Mouse (Mus musculus): ENCODE data around the gene Map9. TPM values are rescaled to one million over a fixed set of nuclear protein-coding genes. Genes with fewer than 3 reads are reported as not detected.

Gene Map9
- polyA plus RNA-seq, 1 experiment = 37.4 TPM

DNA sequence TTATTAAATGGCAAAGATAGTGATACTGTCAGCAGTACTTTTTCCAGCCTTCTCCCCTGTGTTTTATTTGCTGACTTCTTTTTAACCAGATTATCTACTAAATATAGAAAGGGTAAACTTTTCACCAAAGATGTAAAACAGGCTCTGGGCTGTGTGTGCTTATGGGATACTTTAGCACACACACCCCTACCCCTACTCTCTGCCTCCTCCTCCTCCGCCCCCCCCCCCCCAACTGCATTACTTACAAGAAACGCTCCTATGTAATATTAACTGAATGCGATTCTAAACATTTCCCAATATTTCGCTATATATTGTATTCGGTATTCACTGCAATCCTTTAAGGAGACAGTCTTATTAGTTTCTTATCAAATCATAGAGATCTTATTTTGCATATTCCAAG is 504 bp upstream of the Map9 start:
- Histone ChIP-seq H3K27ac (ENCODE audit: insufficient read depth, low read length) (no peak overlapping the region), H3K4me1 (ENCODE audit: control insufficient read depth, insufficient read depth, low read length) (peaks cover 2% of the 10 kb centered on the region), H3K4me3 (ENCODE audit: insufficient read depth, low read length) (peak overlapping the region; percentile 31)
- TF ChIP-seq POLR2A (IDR thresholded peaks at IDR 0.05; ENCODE audit: extremely low read depth, insufficient read depth, low read length) (no peak), CTCF (IDR thresholded peaks at IDR 0.05; ENCODE audit: extremely low read depth, insufficient read depth, low read length) (no peak)

- Histone ChIP-seq H3K4me1 (ENCODE audit: control insufficient read depth, insufficient read depth, low read length) (peaks cover 2% of the 10 kb centered on the region), H3K27ac (ENCODE audit: insufficient read depth, low read length) (no peak overlapping the region), H3K4me3 (ENCODE audit: insufficient read depth, low read length) (peak overlapping the region; percentile 31; the same call in 1 of the 2 replicates)
- TF ChIP-seq POLR2A (IDR thresholded peaks at IDR 0.05; ENCODE audit: extremely low read depth, insufficient read depth, low read length) (no peak), CTCF (IDR thresholded peaks at IDR 0.05; ENCODE audit: extremely low read depth, insufficient read depth, low read length) (no peak)
Measured at GRCm38 (mm10) chr3:82359036-82359435, 1.2 kb downstream of the Map9 start.

DNA sequence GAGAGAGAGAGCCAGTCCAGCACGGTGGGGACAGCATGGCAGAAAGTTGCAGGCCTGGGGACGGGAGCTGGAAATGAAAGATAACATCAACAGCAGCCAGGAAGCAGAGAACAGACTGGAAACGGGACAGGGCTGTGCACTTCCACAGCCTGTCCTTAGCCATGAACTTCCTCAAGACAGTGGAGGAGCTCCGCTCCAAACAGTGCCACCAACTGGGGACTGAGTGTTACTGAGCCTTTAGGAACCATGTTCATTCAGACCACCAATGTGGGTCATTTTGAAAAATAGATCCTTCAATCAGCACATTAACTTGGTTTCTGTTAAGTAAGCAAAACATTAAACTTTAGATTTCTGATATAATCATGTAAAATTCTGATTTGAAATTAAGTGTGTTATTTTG is 4.6 kb downstream of the Map9 start:
- Histone ChIP-seq H3K4me3 (ENCODE audit: insufficient read depth, low read length) (no peak overlapping the region), H3K27ac (ENCODE audit: insufficient read depth, low read length) (no peak overlapping the region), H3K4me1 (ENCODE audit: control insufficient read depth, insufficient read depth, low read length) (peaks cover 6% of the 10 kb centered on the region)
- TF ChIP-seq POLR2A (IDR thresholded peaks at IDR 0.05; ENCODE audit: extremely low read depth, insufficient read depth, low read length) (no peak), CTCF (IDR thresholded peaks at IDR 0.05; ENCODE audit: extremely low read depth, insufficient read depth, low read length) (peak; percentile 53)

GRCm38 (mm10) chr3:82364505-82364904 is 6.7 kb downstream of the Map9 start:
- TF ChIP-seq CTCF (IDR thresholded peaks at IDR 0.05; ENCODE audit: extremely low read depth, insufficient read depth, low read length) (no peak), POLR2A (IDR thresholded peaks at IDR 0.05; ENCODE audit: extremely low read depth, insufficient read depth, low read length) (no peak)
- Histone ChIP-seq H3K27ac (ENCODE audit: insufficient read depth, low read length) (no peak overlapping the region), H3K4me3 (ENCODE audit: insufficient read depth, low read length) (no peak overlapping the region), H3K4me1 (ENCODE audit: control insufficient read depth, insufficient read depth, low read length) (peaks cover 7% of the 10 kb centered on the region)

DNA sequence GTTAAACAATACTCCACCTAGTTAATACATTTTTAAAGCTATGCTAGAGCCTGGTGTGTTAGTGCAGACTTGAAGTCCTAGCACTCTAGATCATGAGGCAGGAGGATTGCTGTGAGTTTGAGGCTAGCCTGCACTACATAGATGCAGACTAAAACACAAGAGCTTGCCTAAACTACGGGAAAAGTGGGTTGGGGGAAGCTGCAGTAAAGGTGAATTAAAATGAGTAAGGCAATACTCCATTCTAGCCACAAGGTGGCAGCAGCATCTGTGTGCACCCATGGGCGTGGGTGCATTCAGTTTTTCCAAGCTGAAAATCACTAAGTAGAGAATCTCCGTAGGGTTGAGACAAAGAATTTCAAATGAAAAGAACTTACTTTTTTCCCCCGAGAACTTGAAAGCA is 7.1 kb downstream of the Map9 start:
- TF ChIP-seq POLR2A (IDR thresholded peaks at IDR 0.05; ENCODE audit: extremely low read depth, insufficient read depth, low read length) = no peak
- TF ChIP-seq CTCF (IDR thresholded peaks at IDR 0.05; ENCODE audit: extremely low read depth, insufficient read depth, low read length) = peak; percentile 83
- Histone ChIP-seq H3K4me3 (ENCODE audit: insufficient read depth, low read length) (no peak overlapping the region), H3K27ac (ENCODE audit: insufficient read depth, low read length) (no peak overlapping the region), H3K4me1 (ENCODE audit: control insufficient read depth, insufficient read depth, low read length) (peaks cover 7% of the 10 kb centered on the region)

DNA sequence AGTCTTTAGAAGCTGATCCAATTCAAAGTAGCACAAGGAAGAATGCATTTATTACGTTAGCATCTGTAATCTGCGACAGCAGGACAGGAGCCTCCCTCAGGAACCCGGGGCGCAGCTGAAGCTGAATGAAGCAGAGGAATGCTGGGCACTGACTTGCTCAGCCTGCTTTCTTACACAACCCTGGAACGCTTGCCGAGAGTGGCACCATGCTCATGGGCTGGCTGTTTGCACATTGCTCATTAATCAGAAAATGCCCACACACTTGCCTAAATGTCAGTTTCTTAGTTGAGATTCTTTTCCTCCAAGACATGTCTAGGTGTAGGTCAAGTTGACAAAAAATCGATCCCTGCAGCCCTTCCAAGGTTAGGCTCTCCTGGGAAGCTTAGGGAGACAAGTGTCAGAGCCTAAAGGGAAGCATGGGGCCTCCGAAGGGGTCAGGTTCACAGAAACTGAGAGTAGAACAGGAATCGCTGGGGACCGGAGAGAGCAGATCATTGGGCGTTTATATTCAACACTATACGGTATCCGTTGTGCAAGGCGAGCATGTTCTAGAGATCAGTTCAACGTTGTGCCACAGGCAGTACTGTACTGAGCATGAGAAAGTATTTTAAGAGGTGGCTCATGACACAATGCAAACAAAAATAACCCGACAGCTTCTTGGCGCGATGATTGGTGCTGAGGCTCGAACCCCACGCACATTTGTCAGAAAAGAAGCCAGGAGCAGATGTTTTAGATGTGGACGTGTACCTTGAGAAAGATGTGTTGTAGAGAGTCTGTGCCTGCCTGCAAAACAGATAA is 11.4 kb downstream of the Map9 start:
- TF ChIP-seq CTCF (IDR thresholded peaks at IDR 0.05; ENCODE audit: extremely low read depth, insufficient read depth, low read length) (no peak), POLR2A (IDR thresholded peaks at IDR 0.05; ENCODE audit: extremely low read depth, insufficient read depth, low read length) (0 out of 2 replicates have a peak, but pooled peaks have one; percentile 8)
- no peak overlapping the region for H3K27ac ChIP-seq (ENCODE audit: insufficient read depth, low read length)

GRCm38 (mm10) chr3:82370439-82371011 is 12.7 kb downstream of the Map9 start:
- no peak overlapping the region for H3K27ac ChIP-seq (ENCODE audit: insufficient read depth, low read length)
- TF ChIP-seq POLR2A (IDR thresholded peaks at IDR 0.05; ENCODE audit: extremely low read depth, insufficient read depth, low read length) (no peak), CTCF (IDR thresholded peaks at IDR 0.05; ENCODE audit: extremely low read depth, insufficient read depth, low read length) (no peak)
- H3K4me1 ChIP-seq (ENCODE audit: control insufficient read depth, insufficient read depth, low read length) = peaks cover 7% of the 10 kb centered on the region
- H3K4me3 ChIP-seq (ENCODE audit: insufficient read depth, low read length) = no peak overlapping the region

More for the DNA sequence above, 11.4 kb downstream of the Map9 start:
- Histone ChIP-seq H3K4me3 (ENCODE audit: insufficient read depth, low read length) (no peak overlapping the region), H3K4me1 (ENCODE audit: control insufficient read depth, insufficient read depth, low read length) (peaks cover 9% of the 10 kb centered on the region)

GRCm38 (mm10) chr3:82376965-82377364 is 19.1 kb downstream of the Map9 start:
- TF ChIP-seq POLR2A (IDR thresholded peaks at IDR 0.05; ENCODE audit: extremely low read depth, insufficient read depth, low read length) (no peak), CTCF (IDR thresholded peaks at IDR 0.05; ENCODE audit: extremely low read depth, insufficient read depth, low read length) (no peak)
- Histone ChIP-seq H3K4me3 (ENCODE audit: insufficient read depth, low read length) (no peak overlapping the region), H3K27ac (ENCODE audit: insufficient read depth, low read length) (no peak overlapping the region), H3K4me1 (ENCODE audit: control insufficient read depth, insufficient read depth, low read length) (no peaks in the 10 kb centered on the region)

DNA sequence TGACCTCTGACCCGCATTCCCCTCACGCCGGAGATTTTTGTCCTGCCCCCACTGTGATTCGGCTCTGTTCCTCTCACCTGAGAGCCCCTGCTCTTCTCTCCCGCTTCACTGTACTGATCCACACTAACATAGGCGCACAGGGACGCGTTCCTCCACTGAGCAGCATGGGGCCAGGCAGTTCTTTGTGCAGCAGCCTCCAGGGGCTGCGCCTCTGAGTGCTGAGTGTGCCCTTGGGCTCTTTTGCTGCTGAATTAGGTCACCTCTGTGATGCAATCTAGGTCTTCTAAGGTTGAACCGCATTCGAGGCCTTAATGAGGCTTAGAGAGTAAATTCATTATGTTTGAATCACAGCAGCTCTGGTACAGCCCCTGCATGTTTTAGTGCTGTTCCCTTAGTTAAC is 24.5 kb downstream of the Map9 start:
- no peaks in the 10 kb centered on the region for H3K4me1 ChIP-seq (ENCODE audit: control insufficient read depth, insufficient read depth, low read length)
- TF ChIP-seq POLR2A (IDR thresholded peaks at IDR 0.05; ENCODE audit: extremely low read depth, insufficient read depth, low read length) (no peak), CTCF (IDR thresholded peaks at IDR 0.05; ENCODE audit: extremely low read depth, insufficient read depth, low read length) (no peak)
- H3K27ac ChIP-seq (ENCODE audit: insufficient read depth, low read length) = no peak overlapping the region; the same call in 1 of the 2 replicates

DNA sequence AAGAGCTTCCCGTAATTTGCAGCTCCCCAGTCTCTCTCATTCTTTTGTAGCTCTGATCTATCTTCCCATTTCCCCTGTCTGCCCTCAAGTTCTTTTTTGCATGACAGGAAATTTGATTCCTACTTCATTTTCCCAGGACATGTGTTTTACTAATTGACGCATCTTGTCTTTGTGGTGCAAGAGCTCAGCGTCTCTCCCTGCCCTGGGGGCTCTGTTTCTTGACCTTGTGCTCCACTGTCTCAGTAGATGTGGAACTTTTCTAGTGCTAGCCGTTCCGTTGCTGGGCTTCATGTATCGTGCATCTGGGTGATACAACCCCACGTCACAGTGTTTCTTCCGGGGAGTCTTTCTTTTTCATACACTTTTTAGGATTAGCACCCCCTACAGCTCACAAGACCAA is 27.2 kb downstream of the Map9 start:
- Histone ChIP-seq H3K27ac (ENCODE audit: insufficient read depth, low read length) (no peak overlapping the region), H3K4me1 (ENCODE audit: control insufficient read depth, insufficient read depth, low read length) (no peaks in the 10 kb centered on the region)
- TF ChIP-seq CTCF (IDR thresholded peaks at IDR 0.05; ENCODE audit: extremely low read depth, insufficient read depth, low read length) = no peak
- no peak for TF ChIP-seq POLR2A (IDR thresholded peaks at IDR 0.05; ENCODE audit: extremely low read depth, insufficient read depth, low read length)

More for the DNA sequence above, 24.5 kb downstream of the Map9 start:
- H3K4me3 ChIP-seq (ENCODE audit: insufficient read depth, low read length) = no peak overlapping the region

More for the DNA sequence above, 27.2 kb downstream of the Map9 start:
- H3K4me3 ChIP-seq (ENCODE audit: insufficient read depth, low read length) = no peak overlapping the region
